Mouse (Mus musculus): ENCODE data around the gene Skint7. TPM values are rescaled to one million over a fixed set of nuclear protein-coding genes. Genes with fewer than 3 reads are reported as not detected.
"Not testable (repeated sequence)": the region's sequence is repeated elsewhere in the genome, so short reads cannot be mapped to it uniquely, and the experiment has no call there.

Skint7 gene
- not detected in 2 replicates for polyA plus RNA-seq (2012)

- Histone ChIP-seq H3K27me3 (ENCODE audit: control insufficient read depth) (no peaks in the 10 kb centered on the region), H3K4me3 (replicated peaks) (no peak within 1 kb of the TSS), H3K9me3 (ENCODE audit: control insufficient read depth, low read length) (no peaks in the 10 kb centered on the region), H3K4me1 (ENCODE audit: control insufficient read depth) (no peaks in the 10 kb centered on the region), H3K36me3 (ENCODE audit: control insufficient read depth) (no peaks in the 10 kb centered on the region)
- TF ChIP-seq GATA1 (IDR thresholded peaks at IDR 0.05; ENCODE audit: low read length) (no peak), TAL1 (IDR thresholded peaks at IDR 0.05; ENCODE audit: low read length) (no peak)
These were observed at the start of gene Skint7 for GRCm38 (mm10) chr4:111972623-111973022. Gene Skint7 (plus strand): TSS chr4:111972923.

GRCm38 (mm10) chr4:111961309-111961708 is 11.4 kb upstream of the Skint7 start:
- Histone ChIP-seq H3K4me3 (replicated peaks) (no peak overlapping the region), H3K4me1 (ENCODE audit: control insufficient read depth) (no peaks in the 10 kb centered on the region), H3K9me3 (ENCODE audit: control insufficient read depth, low read length) (no peaks in the 10 kb centered on the region), H3K27me3 (ENCODE audit: control insufficient read depth) (no peaks in the 10 kb centered on the region), H3K36me3 (ENCODE audit: control insufficient read depth) (no peaks in the 10 kb centered on the region)
- TF ChIP-seq TAL1 (IDR thresholded peaks at IDR 0.05; ENCODE audit: low read length) (no peak), GATA1 (IDR thresholded peaks at IDR 0.05; ENCODE audit: low read length) (no peak)

- not testable (repeated sequence) for H3K4me3 ChIP-seq (replicated peaks); H3K9me3 ChIP-seq (ENCODE audit: control insufficient read depth, low read length); H3K27me3 ChIP-seq (ENCODE audit: control insufficient read depth); H3K4me1 ChIP-seq (ENCODE audit: control insufficient read depth); H3K36me3 ChIP-seq (ENCODE audit: control insufficient read depth)
These were observed 9.5 kb upstream of the Skint7 start for GRCm38 (mm10) chr4:111963241-111963640.

- H3K4me3 ChIP-seq (replicated peaks): no peak overlapping the region
- no peak for TF ChIP-seq TAL1 (IDR thresholded peaks at IDR 0.05; ENCODE audit: low read length)
- no peak for TF ChIP-seq GATA1 (IDR thresholded peaks at IDR 0.05; ENCODE audit: low read length)
- H3K27me3 ChIP-seq (ENCODE audit: control insufficient read depth): no peaks in the 10 kb centered on the region
- H3K9me3 ChIP-seq (ENCODE audit: control insufficient read depth, low read length): no peaks in the 10 kb centered on the region
- no peaks in the 10 kb centered on the region for H3K36me3 ChIP-seq (ENCODE audit: control insufficient read depth)
- no peaks in the 10 kb centered on the region for H3K4me1 ChIP-seq (ENCODE audit: control insufficient read depth)
These were observed 9.1 kb upstream of the Skint7 start for GRCm38 (mm10) chr4:111963669-111964068.

- H3K27me3 ChIP-seq (ENCODE audit: control insufficient read depth): no peaks in the 10 kb centered on the region
These were observed 33.2 kb downstream of the Skint7 start, which contains the start of gene Skint1 for GRCm38 (mm10) chr4:112005969-112006368. Gene Skint1 (plus strand): TSS chr4:112006269.

More at GRCm38 (mm10) chr4:112005969-112006368, 33.2 kb downstream of the Skint7 start, which contains the start of gene Skint1:
- Histone ChIP-seq H3K36me3 (ENCODE audit: control insufficient read depth) (no peaks in the 10 kb centered on the region), H3K9me3 (ENCODE audit: control insufficient read depth, low read length) (no peaks in the 10 kb centered on the region), H3K4me1 (ENCODE audit: control insufficient read depth) (no peaks in the 10 kb centered on the region), H3K4me3 (replicated peaks) (no peak within 1 kb of the TSS)
- no peak for TF ChIP-seq GATA1 (IDR thresholded peaks at IDR 0.05; ENCODE audit: low read length)
- no peak for TF ChIP-seq TAL1 (IDR thresholded peaks at IDR 0.05; ENCODE audit: low read length)

Other genes with a start within 250 kb of the Skint7 start
- not detected in 2 replicates for gene Slc5a9, start 70.0 kb upstream of the Skint7 start, polyA plus RNA-seq (2012)
- gene Skint8, start 53.5 kb upstream of the Skint7 start, polyA plus RNA-seq (2012): not detected in 2 replicates
- gene Skint1, start 33.3 kb downstream of the Skint7 start, polyA plus RNA-seq (2012): not detected in 2 replicates
- not detected in 2 replicates for gene Skint4, start 99.1 kb downstream of the Skint7 start, polyA plus RNA-seq (2012)